Mouse (Mus musculus): ENCODE data around the gene C1qtnf7. TPM values are rescaled to one million over a fixed set of nuclear protein-coding genes. Genes with fewer than 3 reads are reported as not detected.

The C1qtnf7 gene
- total and polyA plus RNA-seq, 3 experiments = not detected

Other genes starting within 250 kb of the C1qtnf7 start
- gene Cc2d2a, start 146.8 kb downstream of the C1qtnf7 start, total RNA-seq (2012; rRNA removed) = not detected in 2 replicates
- gene Cc2d2a, start 146.8 kb downstream of the C1qtnf7 start, polyA plus RNA-seq (2012; ENCODE audit: insufficient read depth in 1 of 2, insufficient read length in 2 of 2, low read depth in 1 of 2, low replicate concordance in 2 of 2, missing spikeins in 1 of 2) = not detected

Measured in MEL (cell line).